Mouse (Mus musculus) heart, adult 2 months (tissue): ENCODE measurements around the gene Wfikkn1.

Source experiments
- CTCF ChIP-seq: fragments of 200-600 bp; IDR thresholded peaks from 2 replicates; pipeline ENCODE4 v1.8.1; 2022; ENCODE audit warnings: antibody characterized with exemption, mild to moderate bottlenecking, moderate library complexity
- EP300 ChIP-seq: fragments of 200-500 bp; IDR thresholded peaks from 2 replicates; pipeline ENCODE4 v1.6.1; 2011; ENCODE audit warnings: low read depth, low read length, control low read depth; ENCODE audit not compliant: insufficient read depth
- POLR2A ChIP-seq: fragments of 200-500 bp; IDR thresholded peaks from 2 replicates; pipeline ENCODE4 v1.6.1; 2011; ENCODE audit warnings: mild to moderate bottlenecking, low read depth, low read length, control low read depth; ENCODE audit not compliant: insufficient read depth

- TF ChIP-seq CTCF (no peak), POLR2A (no peak), EP300 (no peak)
Observed at GRCm38 (mm10) chr17:25830806-25831431, 49.7 kb downstream of the Wfikkn1 start.
